Mouse (Mus musculus) G1E (cell line): ENCODE results near the gene Cfap46. TPM values are rescaled to one million over a fixed set of nuclear protein-coding genes. Genes with fewer than 3 reads are reported as not detected.
A peak's percentile ranks its signal among the peaks of the same experiment; 100 is the strongest.

Experiments used
- ATAC-seq: 2 replicates; pipeline ENCODE4 v1.8.0; 2016; ENCODE audit warnings: mild to moderate bottlenecking; ENCODE audit not compliant: insufficient number of reproducible peaks, poor library complexity, low FRiP score, severe bottlenecking; ENCODE audit errors: extremely low read depth
- DNase-seq: peaks from one replicate; pipeline ENCODE4 v3.0.0; 2012; ENCODE audit warnings: low spot score
- H3K27me3 ChIP-seq: 2 replicates; pipeline ENCODE4 v1.6.1; 2012; ENCODE audit warnings: mild to moderate bottlenecking, low read length, inconsistent platforms; ENCODE audit not compliant: insufficient read depth
- H3K36me3 ChIP-seq: replicated peaks from 2 replicates; pipeline ENCODE3; 2012; ENCODE audit warnings: mild to moderate bottlenecking, inconsistent platforms
- H3K4me1 ChIP-seq: 2 replicates; pipeline ENCODE4 v1.6.1; 2012; ENCODE audit warnings: low read depth, low read length, inconsistent platforms, mixed read lengths; ENCODE audit not compliant: insufficient read depth
- H3K4me3 ChIP-seq: 2 replicates; pipeline ENCODE4 v1.5.1; 2012; ENCODE audit warnings: low read depth, mild to moderate bottlenecking, inconsistent platforms, low read length, moderate library complexity, mixed read lengths
- H3K9me3 ChIP-seq: replicated peaks from 2 replicates; pipeline ENCODE4 v1.6.1; 2012; ENCODE audit warnings: inconsistent platforms
- CTCF ChIP-seq: IDR thresholded peaks from 2 replicates; pipeline ENCODE4 v1.5.1; 2012; ENCODE audit warnings: low read depth, low read length, inconsistent platforms, mixed read lengths
- GATA1 ChIP-seq: IDR thresholded peaks from 2 replicates; pipeline ENCODE4 v1.6.1; 2012; ENCODE audit warnings: borderline replicate concordance, low read length, inconsistent platforms, mixed read lengths
- GATA2 ChIP-seq: IDR thresholded peaks from 2 replicates; pipeline ENCODE4 v1.6.1; 2012; ENCODE audit warnings: low read depth, low read length, inconsistent platforms, borderline replicate concordance
- POLR2AphosphoS5 ChIP-seq: IDR thresholded peaks from 2 replicates; pipeline ENCODE4 v1.6.1; 2012; ENCODE audit warnings: low read depth, low read length, inconsistent platforms; ENCODE audit not compliant: insufficient replicate concordance
- TAL1 ChIP-seq: conservative IDR thresholded peaks from 2 replicates; pipeline ENCODE4 v1.6.1; 2012; ENCODE audit warnings: low read depth, low read length, inconsistent platforms, mixed read lengths
- polyA plus RNA-seq: library from polyadenylated mRNA; stranded (reverse); fragments of >175 nt; gene quantifications from 2 replicates; pipeline ENCODE4 v1.2.3, GENCODE M21; 2012
- total RNA-seq, 2 experiments: library from RNA; stranded (forward) in 1 of 2; stranded (reverse) in 1 of 2; fragments of 200-1000 nt in 1 of 2; fragments of >200 nt in 1 of 2; fragmentation: Nextera tagmentation in 1 of 2; gene quantifications; 2 replicates each; pipeline ENCODE4 v1.2.3; 2014 to 2017

Gene Cfap46
- total and polyA plus RNA-seq, 3 experiments = not detected

- TF ChIP-seq TAL1 (no peak), POLR2AphosphoS5 (no peak), CTCF (peak; percentile 8; the same call in 1 of the 2 replicates)
- ATAC-seq (no peak), DNase-seq (peak; percentile 12)
- no peaks in the 10 kb centered on the region; the same call in 1 of the 2 replicates for H3K27me3 ChIP-seq
- H3K4me1 ChIP-seq = no peaks in the 10 kb centered on the region
- H3K36me3 ChIP-seq = no peaks in the 10 kb centered on the region
- peaks cover 65% of the 10 kb centered on the region for H3K9me3 ChIP-seq
- no peak overlapping the region for H3K4me3 ChIP-seq
Measured at GRCm38 (mm10) chr7:139648107-139648824, 35.4 kb downstream of the Cfap46 start.

- ATAC-seq (no peak), DNase-seq (no peak)
- H3K9me3 ChIP-seq = peaks cover 52% of the 10 kb centered on the region
- H3K36me3 ChIP-seq = no peaks in the 10 kb centered on the region
- H3K27me3 ChIP-seq = peaks cover 11% of the 10 kb centered on the region; the same call in 1 of the 2 replicates
- TF ChIP-seq GATA2 (no peak), POLR2AphosphoS5 (no peak), CTCF (no peak), TAL1 (no peak), GATA1 (no peak)
- H3K4me1 ChIP-seq = no peaks in the 10 kb centered on the region
- no peak overlapping the region for H3K4me3 ChIP-seq
Measured at GRCm38 (mm10) chr7:139633393-139633792, 50.2 kb downstream of the Cfap46 start.

GRCm38 (mm10) chr7:139625156-139625555 is 58.5 kb downstream of the Cfap46 start:
- no peaks in the 10 kb centered on the region for H3K4me1 ChIP-seq
- ATAC-seq (no peak), DNase-seq (no peak)
- H3K36me3 ChIP-seq = no peaks in the 10 kb centered on the region
- TF ChIP-seq GATA1 = no peak
- TF ChIP-seq TAL1 = no peak
- TF ChIP-seq CTCF = no peak
- no peak for TF ChIP-seq GATA2
- no peak for TF ChIP-seq POLR2AphosphoS5
- peaks cover 34% of the 10 kb centered on the region for H3K9me3 ChIP-seq
- no peak overlapping the region for H3K4me3 ChIP-seq
- H3K27me3 ChIP-seq = peaks cover 4% of the 10 kb centered on the region; the same call in 1 of the 2 replicates

- TF ChIP-seq TAL1 (no peak), POLR2AphosphoS5 (no peak), CTCF (no peak), GATA1 (no peak), GATA2 (no peak)
- Histone ChIP-seq H3K4me3 (no peak overlapping the region), H3K4me1 (no peaks in the 10 kb centered on the region), H3K27me3 (peaks cover 10% of the 10 kb centered on the region; the same call in 1 of the 2 replicates), H3K36me3 (no peaks in the 10 kb centered on the region), H3K9me3 (peaks cover 40% of the 10 kb centered on the region)
- DNase-seq = no peak
- no peak for ATAC-seq
Measured at GRCm38 (mm10) chr7:139622568-139622967, 61.0 kb downstream of the Cfap46 start.

GRCm38 (mm10) chr7:139615767-139616766 is 67.5 kb downstream of the Cfap46 start:
- Histone ChIP-seq H3K4me3 (no peak overlapping the region), H3K27me3 (peaks cover 17% of the 10 kb centered on the region), H3K9me3 (peaks cover 69% of the 10 kb centered on the region), H3K4me1 (no peaks in the 10 kb centered on the region), H3K36me3 (no peaks in the 10 kb centered on the region)
- no peak for ATAC-seq
- DNase-seq = peak; percentile 13
- TF ChIP-seq CTCF = peak; percentile 39
- no peak for TF ChIP-seq TAL1
- no peak for TF ChIP-seq POLR2AphosphoS5
- TF ChIP-seq GATA1 = no peak
- TF ChIP-seq GATA2 = no peak

- peaks cover 6% of the 10 kb centered on the region for H3K27me3 ChIP-seq
- H3K4me3 ChIP-seq = no peak overlapping the region
- H3K4me1 ChIP-seq = no peaks in the 10 kb centered on the region
- ATAC-seq (no peak), DNase-seq (no peak)
- TF ChIP-seq CTCF = no peak
- no peak for TF ChIP-seq GATA2
- no peak for TF ChIP-seq GATA1
- no peak for TF ChIP-seq POLR2AphosphoS5
- TF ChIP-seq TAL1 = no peak
- H3K36me3 ChIP-seq = no peaks in the 10 kb centered on the region
- peaks cover 56% of the 10 kb centered on the region for H3K9me3 ChIP-seq
Measured at GRCm38 (mm10) chr7:139610328-139610727, 73.3 kb downstream of the Cfap46 start.
